Mouse (Mus musculus) liver, embryonic 13.5 days (tissue): ENCODE data around the gene Zfp641. TPM values are rescaled to one million over a fixed set of nuclear protein-coding genes. Genes with fewer than 3 reads are reported as not detected.

Experiments
- polyA plus RNA-seq: library from polyadenylated mRNA; unstranded; fragments of >200 nt; fragmentation: Nextera tagmentation; extraction: Ambion mirVana; gene quantifications from 2 replicates; pipeline ENCODE4 v1.2.1, GENCODE M21; 2015

Zfp641 gene
- polyA plus RNA-seq, 1 experiment from 2014 or later = not detected

Other genes with a start within 250 kb of the Zfp641 start
- gene Pfkm, start 203.6 kb downstream of the Zfp641 start, polyA plus RNA-seq = 26.7 and 28.1 TPM in 2 replicates
- 17.1 and 21.7 TPM in 2 replicates for gene Senp1, start 202.4 kb downstream of the Zfp641 start, polyA plus RNA-seq
- 23.7 and 25.4 TPM in 2 replicates for gene Asb8, start 130.5 kb downstream of the Zfp641 start, polyA plus RNA-seq
- 0.07 TPM in 1 of 2 replicates, not detected in the other for gene Ccdc184, start 129.0 kb downstream of the Zfp641 start, polyA plus RNA-seq
- gene Olfr288, start 100.6 kb downstream of the Zfp641 start, polyA plus RNA-seq = not detected in 2 replicates
- gene Gm44579, start 75.2 kb downstream of the Zfp641 start, polyA plus RNA-seq = not detected in 2 replicates
- gene Olfr287, start 75.1 kb downstream of the Zfp641 start, polyA plus RNA-seq = not detected in 2 replicates
- not detected in 2 replicates for gene Olfr286, start 61.7 kb downstream of the Zfp641 start, polyA plus RNA-seq
- not detected in 2 replicates for gene H1fnt, start 38.9 kb downstream of the Zfp641 start, polyA plus RNA-seq
- not detected in 2 replicates for gene Olfr285, start 21.2 kb upstream of the Zfp641 start, polyA plus RNA-seq
- gene Olfr284, start 44.8 kb upstream of the Zfp641 start, polyA plus RNA-seq = not detected in 2 replicates
- gene Olfr283, start 84.8 kb upstream of the Zfp641 start, polyA plus RNA-seq = not detected in 2 replicates
- gene Olfr282, start 135.1 kb upstream of the Zfp641 start, polyA plus RNA-seq = not detected in 2 replicates
- gene Olfr281, start 156.4 kb upstream of the Zfp641 start, polyA plus RNA-seq = not detected in 2 replicates
- not detected in 2 replicates for gene OR5BS1P, start 173.7 kb upstream of the Zfp641 start, polyA plus RNA-seq
- not detected in 2 replicates for gene Lalba, start 186.6 kb upstream of the Zfp641 start, polyA plus RNA-seq
- not detected in 2 replicates for gene Olfr279, start 196.2 kb upstream of the Zfp641 start, polyA plus RNA-seq
- gene Kansl2, start 238.1 kb upstream of the Zfp641 start, polyA plus RNA-seq = 49.7 and 54.6 TPM in 2 replicates